Mouse (Mus musculus): ENCODE measurements at regions not wholly inside any gene's neighbourhood (a gene's known extent, or its start where the extent isn't known, plus 50 kb on each side); places are given as distances from the start of the nearest gene placed in this dataset.
"Not testable (repeated sequence)": the region's sequence is repeated elsewhere in the genome, so short reads cannot be mapped to it uniquely, and the experiment has no call there.

DNA sequence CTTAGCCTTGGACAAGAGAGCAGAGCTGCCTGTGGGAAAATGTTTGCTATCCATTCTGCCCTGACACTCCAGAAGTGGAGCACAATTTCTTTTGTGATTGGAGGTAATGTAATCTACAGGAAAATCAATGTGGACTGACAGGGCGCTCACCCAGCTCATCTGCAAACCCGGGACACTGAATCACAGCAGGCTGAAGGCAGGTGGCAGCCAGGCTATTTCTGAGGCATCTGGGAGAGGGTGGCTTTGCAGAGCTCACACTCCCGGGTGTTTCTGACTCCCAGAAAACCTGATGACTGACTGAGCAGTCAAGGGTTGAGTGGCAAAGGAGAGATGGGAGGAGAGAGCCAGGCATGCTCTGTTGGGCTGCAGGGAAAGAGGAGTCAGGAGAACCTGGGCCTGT lies 524.4 kb downstream of the Bnc2 start:
- no peak for ATAC-seq (replicated peaks; ENCODE audit: low read depth, poor library complexity, severe bottlenecking)

DNA sequence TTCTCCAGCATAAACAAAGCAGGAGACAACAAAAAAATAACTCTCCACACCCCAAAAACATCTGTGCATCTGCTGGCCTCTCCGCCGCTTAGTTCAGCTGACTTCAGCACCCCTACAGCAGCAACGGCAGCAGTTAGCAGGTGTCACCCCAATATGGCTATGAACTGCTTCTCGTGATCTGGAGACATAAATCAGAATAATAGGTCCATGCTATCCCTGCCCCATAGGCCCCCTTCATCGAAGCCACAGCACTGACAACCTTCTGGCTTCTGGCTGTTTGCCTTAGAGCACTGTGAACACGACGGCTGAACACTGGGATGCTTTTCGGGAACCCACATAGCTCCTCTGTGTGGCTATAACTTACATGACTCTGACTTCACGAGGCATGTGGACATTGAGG lies 523.8 kb downstream of the Bnc2 start:
- no peak for ATAC-seq (replicated peaks; ENCODE audit: low read depth, poor library complexity, severe bottlenecking)

DNA sequence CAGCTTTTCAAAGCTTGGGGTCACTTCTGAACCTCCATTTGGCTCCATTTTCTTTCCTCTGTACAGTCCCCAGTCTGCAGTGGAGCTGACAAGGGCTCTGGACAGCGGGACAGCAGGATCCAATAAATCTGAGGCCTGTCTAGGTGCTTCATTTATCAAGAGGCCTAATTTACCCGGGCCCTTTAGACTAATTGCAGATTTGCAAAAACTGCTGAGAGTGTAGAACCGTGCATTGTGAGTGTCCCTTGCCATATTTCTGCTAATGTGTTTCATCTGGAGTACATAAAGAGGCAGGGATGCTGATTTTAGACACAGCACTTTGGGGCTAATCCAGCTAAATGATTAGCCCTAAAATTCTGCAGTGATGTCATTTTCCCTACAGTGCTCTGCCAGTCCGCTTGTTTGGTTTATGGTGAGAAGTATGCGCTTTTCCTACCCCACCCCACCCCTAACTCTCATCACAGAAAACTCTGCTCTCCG lies 523.1 kb downstream of the Bnc2 start:
- ATAC-seq (replicated peaks; ENCODE audit: low read depth, poor library complexity, severe bottlenecking): no peak

DNA sequence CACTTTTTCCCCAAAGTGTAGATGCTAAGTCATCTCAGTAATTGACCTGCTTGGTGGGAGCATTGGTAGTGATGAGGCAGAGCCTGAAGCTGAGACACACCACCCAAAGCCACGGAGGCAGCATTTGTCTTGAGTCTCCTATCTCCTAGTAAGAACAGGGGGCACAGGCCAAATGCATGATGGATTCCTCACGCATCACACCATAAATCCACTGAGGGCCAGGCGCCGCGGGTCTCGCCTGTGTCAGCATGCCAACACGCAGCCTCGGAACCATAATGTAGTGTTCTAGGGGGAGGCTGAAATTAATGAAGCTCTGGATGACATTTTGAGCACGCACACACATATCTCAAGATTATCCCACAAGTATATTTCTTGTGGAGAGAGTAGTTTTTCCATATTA lies 521.5 kb downstream of the Bnc2 start:
- no peak for ATAC-seq (replicated peaks; ENCODE audit: low read depth, poor library complexity, severe bottlenecking)

DNA sequence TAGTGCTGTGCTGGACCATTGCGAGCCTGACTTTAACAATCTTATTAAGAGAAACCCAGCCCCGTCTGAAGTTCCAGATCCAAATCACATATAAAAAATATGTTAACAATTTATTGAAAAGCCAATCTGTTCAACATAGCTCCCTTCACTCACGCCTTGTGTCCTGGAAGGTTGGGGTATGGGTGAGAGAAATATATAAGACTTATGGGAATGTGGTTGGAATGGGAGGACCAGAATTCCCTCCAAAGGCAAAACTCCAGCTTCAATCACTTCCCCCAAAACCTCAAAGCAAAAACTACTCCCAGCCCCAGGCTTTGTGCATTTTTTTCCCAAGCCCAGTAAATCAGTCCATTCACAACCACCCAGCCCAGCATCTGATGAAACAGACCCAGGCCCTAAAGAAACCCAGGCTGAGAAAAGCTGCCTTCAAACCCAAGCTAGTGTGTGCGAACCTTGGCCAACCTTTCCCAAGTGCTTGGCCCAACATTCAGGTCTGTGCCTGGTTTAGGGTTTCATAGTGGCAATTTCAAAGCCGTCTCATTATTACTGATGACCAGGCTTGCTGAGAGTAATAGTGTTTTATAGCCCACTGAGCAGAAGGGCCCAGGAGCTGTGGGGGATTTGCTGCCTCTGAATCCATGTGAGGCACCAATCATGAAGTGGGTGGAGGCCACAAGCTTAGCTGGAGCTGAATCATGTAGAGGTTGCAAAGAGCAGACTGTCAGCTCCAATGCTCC lies 517.0 kb downstream of the Bnc2 start:
- ATAC-seq (replicated peaks; ENCODE audit: low read depth, poor library complexity, severe bottlenecking): no peak

DNA sequence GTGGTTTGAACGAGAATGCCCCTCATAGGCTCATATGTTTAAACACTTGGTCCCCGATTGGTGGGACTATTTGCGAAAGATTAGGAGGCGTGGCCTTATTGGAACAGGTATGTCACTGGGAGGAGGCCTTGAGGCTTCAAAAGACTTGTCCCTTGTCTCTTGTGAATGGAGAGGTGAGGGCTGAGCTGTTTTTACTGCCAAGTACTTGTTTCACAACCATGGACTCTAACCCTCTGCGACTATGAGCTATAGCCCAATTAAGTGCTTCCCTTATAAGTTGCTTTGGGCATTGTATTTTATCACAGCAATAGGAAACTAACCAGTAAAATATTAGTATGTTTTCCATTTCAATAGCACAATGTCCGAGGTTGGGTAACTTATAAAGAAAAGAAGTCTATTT lies 511.7 kb downstream of the Bnc2 start:
- ATAC-seq (replicated peaks; ENCODE audit: low read depth, poor library complexity, severe bottlenecking): no peak

DNA sequence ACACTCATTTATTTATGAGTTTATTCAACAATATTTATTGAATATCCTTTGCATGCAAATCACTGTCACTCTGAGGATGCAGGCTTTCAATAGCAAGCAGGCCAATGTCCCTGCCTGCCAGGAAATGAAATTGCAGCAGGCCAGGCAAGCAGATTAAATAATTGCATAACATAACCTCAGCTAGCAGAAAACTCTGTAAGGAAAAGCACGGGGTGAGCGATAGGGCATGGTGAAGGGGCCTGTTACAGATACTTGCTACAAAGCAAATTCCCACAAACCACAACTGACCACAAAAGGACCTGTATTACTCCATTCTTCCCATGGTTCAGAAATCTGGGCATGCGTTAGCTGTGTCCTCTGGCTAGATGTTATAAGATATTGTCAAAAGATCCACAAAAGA lies 509.8 kb downstream of the Bnc2 start:
- peak; percentile 45; the same call in 1 of the 2 replicates for ATAC-seq (replicated peaks; ENCODE audit: low read depth, poor library complexity, severe bottlenecking)

DNA sequence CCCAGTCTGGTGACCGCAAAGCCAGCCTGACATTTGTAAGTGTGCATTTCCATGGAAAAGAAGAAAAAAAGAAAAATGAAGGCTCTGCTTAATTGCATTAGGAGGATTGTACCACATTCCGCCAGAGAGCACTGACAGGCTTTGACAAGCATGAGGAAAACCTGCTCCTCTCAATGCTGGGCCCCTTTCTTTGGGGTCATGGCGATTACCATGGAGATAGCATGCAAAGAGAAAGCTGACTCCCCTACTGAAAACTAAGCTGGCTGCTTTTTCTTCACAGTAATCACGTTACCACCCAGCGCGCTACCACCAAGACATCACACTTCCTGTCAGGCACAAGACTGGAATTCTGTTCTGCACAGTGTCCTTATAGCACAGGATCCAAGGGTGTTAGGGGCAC lies 502.2 kb downstream of the Bnc2 start:
- ATAC-seq (replicated peaks; ENCODE audit: low read depth, poor library complexity, severe bottlenecking): no peak

DNA sequence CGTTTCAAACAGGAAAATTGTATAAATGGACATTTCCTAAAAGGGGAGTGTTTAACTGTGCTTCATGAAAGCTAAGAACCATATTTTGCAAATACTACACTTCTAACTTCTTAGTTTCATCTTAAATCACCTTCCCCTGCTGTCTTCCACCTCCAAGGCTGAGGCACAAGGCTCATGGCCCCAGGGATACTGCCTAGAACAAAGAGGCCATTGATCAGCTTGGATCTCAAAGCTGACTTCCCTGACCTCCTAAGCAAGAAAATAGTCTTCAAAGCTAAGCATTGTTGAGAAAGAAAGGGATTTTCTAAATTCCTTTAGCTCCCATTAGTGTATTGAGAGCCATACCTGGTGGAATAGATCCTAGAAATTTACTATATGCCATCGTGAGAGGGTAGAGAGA lies 501.6 kb downstream of the Bnc2 start:
- no peak for ATAC-seq (replicated peaks; ENCODE audit: low read depth, poor library complexity, severe bottlenecking)

DNA sequence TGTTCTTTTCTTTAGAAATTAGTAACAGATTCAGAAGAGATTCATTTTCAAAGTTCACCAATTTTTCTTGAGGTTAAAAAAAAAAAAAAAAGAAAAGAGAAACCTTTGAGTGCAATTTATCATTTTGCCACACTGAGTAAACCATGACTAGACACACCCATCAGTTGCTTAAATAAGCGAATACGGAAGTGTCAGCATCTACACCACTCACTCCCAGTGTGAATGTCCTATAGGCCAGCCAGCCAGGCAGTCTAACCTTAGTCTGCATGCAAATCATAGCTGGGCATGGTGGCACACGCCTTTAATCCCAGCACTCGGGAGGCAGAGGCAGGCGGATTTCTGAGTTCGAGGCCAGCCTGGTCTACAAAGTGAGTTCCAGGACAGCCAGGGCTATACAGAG lies 498.6 kb downstream of the Bnc2 start:
- not testable (repeated sequence) for ATAC-seq (replicated peaks; ENCODE audit: low read depth, poor library complexity, severe bottlenecking)

DNA sequence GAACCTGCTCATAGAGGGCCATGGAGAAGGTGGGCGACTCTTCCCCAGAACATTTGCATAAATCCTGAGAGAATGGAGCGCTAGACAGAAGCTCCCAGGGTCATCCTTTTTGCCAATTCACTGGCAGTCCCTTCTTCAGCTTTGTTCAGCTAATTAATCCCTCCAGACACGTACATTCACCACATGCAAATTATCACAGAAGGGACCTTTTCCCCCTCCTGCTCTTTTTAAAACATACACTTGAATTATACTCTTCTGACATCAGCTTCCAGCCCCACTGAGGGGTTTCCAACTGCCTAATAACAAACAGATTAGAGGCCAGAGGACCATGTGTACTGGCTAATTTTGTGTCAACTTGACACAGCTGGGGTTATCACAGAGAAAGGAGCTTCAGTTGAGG lies 497.2 kb downstream of the Bnc2 start:
- ATAC-seq (replicated peaks; ENCODE audit: low read depth, poor library complexity, severe bottlenecking): no peak

DNA sequence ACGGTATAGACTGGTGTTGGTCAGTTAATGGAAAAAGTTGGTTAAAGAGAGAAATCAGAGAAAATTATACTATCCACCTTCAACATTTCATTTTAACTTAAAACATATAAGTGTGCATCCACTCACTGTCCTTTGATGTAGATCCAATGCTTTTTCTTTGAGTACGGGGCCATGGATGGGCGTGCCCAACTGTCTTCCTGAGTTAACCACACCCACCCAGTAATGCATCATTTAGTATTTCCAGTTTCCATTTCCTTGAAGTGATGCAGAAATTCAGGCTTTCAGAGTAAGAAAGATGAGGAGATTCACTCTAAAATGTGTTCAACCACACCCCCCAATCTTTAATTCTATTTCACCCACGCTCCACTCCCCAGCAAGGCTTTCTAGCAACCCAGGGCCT lies 490.6 kb downstream of the Bnc2 start:
- no peak for ATAC-seq (replicated peaks; ENCODE audit: low read depth, poor library complexity, severe bottlenecking)

DNA sequence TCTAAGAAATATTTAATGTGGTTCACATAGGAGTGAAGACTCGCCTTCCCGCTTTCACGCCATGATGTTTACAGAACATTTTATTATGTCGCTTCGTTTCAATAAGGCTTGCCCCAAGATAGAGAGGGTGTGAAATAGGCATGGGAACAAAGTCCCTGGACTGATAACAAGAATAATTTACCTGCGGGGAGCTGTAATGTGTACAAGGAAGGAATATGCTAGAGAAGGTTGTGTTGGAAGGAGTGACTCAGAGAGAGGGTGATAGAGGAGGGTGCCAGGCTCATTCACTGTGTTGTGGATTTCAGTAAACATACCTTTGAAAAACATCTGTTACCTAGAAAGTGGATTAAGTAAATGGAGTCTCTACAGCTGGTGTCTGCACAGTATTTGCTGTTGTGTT lies 490.2 kb downstream of the Bnc2 start:
- no peak for ATAC-seq (replicated peaks; ENCODE audit: low read depth, poor library complexity, severe bottlenecking)

DNA sequence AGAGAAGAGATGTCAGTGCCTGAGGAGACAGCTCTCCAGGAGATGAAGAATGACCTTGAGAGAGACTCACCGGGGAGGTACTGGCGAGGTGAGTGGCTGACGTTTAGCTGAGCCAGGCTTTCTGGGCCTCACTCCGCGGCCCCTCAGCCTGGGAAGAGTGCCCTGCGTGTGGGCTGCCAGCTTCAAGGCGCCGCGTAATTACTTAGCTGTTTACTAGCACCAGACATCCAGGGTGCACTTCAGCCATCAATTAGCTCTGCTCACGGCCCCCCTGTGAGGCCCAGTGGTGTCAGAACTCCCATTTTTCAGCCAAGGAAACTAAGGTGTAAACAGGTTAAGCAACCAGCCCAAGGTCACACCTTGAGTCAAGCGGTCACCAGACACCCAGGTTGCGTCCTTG lies 485.8 kb downstream of the Bnc2 start:
- no peak for ATAC-seq (replicated peaks; ENCODE audit: low read depth, poor library complexity, severe bottlenecking)

DNA sequence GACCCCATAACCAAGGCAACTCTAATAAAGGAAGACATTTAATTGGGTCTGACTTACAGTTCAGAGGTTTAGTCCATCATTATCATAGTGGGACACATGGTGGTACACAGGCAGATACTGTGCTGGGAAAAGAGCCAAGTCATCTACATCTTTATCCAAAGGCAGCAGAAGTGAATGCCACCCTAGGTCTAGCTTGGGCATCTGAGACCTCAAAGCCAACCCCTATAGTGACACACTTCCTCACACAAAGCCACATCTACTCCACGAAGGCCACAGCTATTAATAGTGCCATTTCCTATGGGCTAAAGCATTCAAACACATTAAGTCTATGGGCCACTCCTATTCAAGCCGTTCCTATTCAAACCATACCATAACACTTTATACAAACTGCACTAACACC lies 483.8 kb downstream of the Bnc2 start:
- ATAC-seq (replicated peaks; ENCODE audit: low read depth, poor library complexity, severe bottlenecking): peak; percentile 79

DNA sequence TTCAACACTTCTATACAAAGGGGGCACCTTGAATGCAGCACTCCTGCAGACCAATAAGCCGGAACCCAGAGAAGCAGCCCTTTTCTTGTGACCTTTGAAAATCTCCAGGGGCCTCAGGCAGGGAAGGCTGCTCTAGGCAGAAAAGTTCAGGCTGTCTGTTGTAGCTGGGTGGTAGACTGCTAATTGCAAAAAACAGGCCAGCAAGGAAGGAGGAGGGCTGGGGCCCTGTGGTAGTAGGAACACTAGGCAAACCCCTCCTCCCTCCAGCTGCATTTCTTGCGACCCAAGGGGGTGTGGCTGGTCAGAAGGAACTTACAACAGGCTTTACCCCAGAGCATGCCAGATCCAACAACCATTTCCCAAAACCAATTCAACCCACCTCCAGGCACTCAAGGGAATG lies 482.8 kb downstream of the Bnc2 start:
- ATAC-seq (replicated peaks; ENCODE audit: low read depth, poor library complexity, severe bottlenecking): no peak

DNA sequence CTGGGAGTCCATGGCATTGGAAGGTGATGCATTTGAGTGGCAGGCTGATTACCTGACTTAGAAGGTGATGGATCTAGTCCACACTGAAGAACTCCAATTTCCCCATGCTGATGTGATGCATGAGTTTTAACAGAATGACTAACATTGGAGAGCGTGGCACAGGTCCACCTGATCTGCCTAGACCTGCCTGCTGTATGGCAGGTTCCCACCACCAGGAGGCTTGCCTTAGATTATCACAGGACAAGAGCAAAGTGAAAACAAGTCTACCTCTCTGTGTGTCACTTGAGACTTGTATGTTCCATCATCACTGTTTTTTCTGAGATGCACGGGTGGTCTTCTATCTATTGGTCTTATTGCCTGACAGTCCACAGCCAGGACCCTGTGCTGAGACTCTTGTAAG lies 478.3 kb downstream of the Bnc2 start:
- no peak for ATAC-seq (replicated peaks; ENCODE audit: low read depth, poor library complexity, severe bottlenecking)

DNA sequence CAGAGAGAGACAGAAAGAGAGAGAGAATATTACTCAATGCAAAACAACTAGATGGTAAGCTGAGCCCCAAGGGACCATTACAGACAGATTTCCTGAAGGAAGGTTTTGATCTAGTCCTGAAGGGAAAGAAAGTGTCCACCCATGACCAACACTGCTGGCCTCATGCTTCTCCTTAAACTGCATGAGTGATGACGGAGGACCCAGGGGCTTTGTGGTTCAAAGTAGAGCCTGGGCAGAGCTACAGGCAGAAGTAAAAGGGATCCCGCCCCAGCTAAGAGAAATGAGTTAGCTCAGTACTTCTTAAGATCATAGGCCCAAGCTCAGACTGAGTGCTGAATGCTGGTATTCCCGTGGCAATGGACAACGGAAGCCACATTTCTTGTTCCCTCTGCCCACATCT lies 476.9 kb downstream of the Bnc2 start:
- no peak for ATAC-seq (replicated peaks; ENCODE audit: low read depth, poor library complexity, severe bottlenecking)

DNA sequence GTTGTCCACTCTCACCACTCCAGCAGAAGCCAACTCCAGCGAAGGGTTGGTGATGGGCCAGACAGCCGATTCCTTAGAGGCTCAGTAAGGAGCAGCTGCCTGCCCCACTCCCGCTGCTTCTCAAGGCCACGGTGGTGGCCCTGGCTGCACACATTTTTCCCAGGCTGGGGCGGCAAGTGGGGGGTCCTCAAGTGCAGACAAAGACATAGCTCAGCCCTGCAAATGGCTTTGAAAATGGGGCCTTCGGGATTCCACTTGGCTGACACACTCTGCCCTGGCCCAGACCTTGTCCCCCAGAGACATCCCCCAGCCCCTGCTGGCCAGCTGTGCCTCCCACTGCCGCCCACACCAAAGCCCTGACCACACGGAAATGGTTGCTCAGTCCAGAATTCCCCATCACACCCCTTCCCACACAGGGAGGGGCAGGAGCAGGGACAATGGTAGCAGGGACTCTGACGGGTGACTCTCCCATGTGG lies 475.9 kb downstream of the Bnc2 start:
- ATAC-seq (replicated peaks; ENCODE audit: low read depth, poor library complexity, severe bottlenecking): no peak

DNA sequence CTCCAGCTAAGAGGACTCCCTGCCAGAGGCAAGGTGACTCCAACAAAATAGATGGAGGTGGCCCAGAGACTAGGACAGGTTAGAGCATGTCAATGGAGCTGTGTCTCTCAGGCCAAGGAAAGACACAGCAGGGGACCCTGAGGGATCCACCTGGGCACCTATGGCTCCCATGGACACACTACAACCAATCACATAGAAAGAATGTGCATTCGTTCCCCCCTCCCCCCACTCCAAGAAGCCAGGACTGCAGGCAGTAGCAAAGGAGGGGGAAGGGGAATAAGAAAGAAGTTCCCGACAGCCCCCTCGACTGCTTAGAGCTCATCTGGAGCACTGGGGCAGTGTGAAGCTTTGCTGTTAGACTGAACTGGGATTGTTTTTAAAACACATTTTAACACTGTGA lies 474.1 kb downstream of the Bnc2 start:
- ATAC-seq (replicated peaks; ENCODE audit: low read depth, poor library complexity, severe bottlenecking): no peak

DNA sequence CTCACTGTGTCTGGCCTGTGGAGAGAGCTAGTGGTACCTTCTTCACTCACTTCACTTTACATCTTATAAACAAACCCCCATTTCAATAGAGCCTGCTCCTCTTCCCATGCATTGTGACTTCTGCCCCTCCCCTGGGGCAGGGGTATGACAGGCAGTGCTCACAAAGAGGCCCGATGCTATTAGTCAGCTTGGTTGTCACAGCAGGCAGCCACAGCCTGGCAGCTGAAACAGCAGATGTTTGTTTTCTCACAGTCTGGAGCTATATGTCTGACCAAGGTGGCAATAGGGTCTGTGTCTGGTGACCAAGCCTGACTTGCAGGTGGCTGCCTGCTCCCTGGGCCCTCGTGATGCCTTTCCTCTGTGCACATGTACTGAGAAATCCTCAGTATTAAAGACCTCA lies 472.8 kb downstream of the Bnc2 start:
- no peak for ATAC-seq (replicated peaks; ENCODE audit: low read depth, poor library complexity, severe bottlenecking)

DNA sequence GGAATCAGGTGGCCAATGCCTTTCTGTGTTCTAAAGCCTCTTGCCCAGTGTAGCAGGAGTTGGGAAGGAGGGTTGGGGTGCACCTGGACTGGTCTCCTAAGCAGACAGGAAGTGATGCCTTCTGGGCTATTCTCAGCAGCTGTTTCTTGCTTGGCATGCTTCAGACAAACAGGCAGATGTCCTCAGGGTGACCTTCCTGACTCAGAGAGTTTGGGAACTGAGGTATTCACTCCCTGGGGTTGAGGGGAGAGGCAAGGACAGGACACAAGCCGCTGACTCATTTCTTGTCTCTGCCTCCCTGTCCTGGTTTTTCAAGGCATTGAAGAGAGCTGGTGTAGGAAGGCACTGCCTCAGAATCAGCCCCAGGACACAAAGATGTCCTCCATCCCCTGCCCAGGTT lies 471.4 kb downstream of the Bnc2 start:
- no peak for ATAC-seq (replicated peaks; ENCODE audit: low read depth, poor library complexity, severe bottlenecking)

All from common myeloid progenitor, adult 5-6 weeks (primary cell).